Mouse (Mus musculus) heart, embryonic 13.5 days (tissue): ENCODE data around the gene Zdhhc1. TPM values are rescaled to one million over a fixed set of nuclear protein-coding genes. Genes with fewer than 3 reads are reported as not detected.

Experiments
- ATAC-seq: fragments of 200-750 bp; cut with Nextera tagmentation; 2 replicates; pipeline ENCODE4 v1.8.0; 2017; ENCODE audit warnings: moderate TSS enrichment; ENCODE audit not compliant: insufficient number of reproducible peaks, low FRiP score, low TSS enrichment; ENCODE audit errors: extremely low read depth
- H3K27ac ChIP-seq: fragments of 300-500 bp; sonication (generic); replicated peaks from 2 replicates; pipeline ENCODE4 v1.5.1; 2015; ENCODE audit warnings: moderate library complexity, mild to moderate bottlenecking, inconsistent platforms
- H3K27me3 ChIP-seq: fragments of 300-500 bp; sonication (generic); replicated peaks from 2 replicates; pipeline ENCODE4 v1.6.1; 2015; ENCODE audit warnings: mild to moderate bottlenecking, inconsistent platforms
- H3K36me3 ChIP-seq: fragments of 300-500 bp; sonication (generic); 2 replicates; pipeline ENCODE4 v1.6.1; 2015; ENCODE audit warnings: mild to moderate bottlenecking, inconsistent platforms
- H3K4me1 ChIP-seq: fragments of 300-500 bp; sonication (generic); 2 replicates; pipeline ENCODE4 v1.6.1; 2015; ENCODE audit warnings: inconsistent platforms
- H3K4me2 ChIP-seq: fragments of 300-500 bp; sonication (generic); 2 replicates; pipeline ENCODE4 v1.6.1; 2015; ENCODE audit warnings: inconsistent platforms, mild to moderate bottlenecking, moderate library complexity
- H3K4me3 ChIP-seq: fragments of 300-500 bp; sonication (generic); 2 replicates; pipeline ENCODE4 v1.5.1; 2015; ENCODE audit warnings: moderate library complexity, mild to moderate bottlenecking, inconsistent platforms
- H3K9ac ChIP-seq: fragments of 300-500 bp; sonication (generic); 2 replicates; pipeline ENCODE4 v1.6.1; 2015; ENCODE audit warnings: inconsistent platforms, mild to moderate bottlenecking, moderate library complexity
- H3K9me3 ChIP-seq: fragments of 300-500 bp; sonication (generic); 2 replicates; pipeline ENCODE4 v1.6.1; 2016; ENCODE audit warnings: inconsistent platforms
- WGBS: fragments of 180-500 bp; shearing (Covaris S2); methylation state at CpG from one replicate; pipeline ENCODE4 v1.1.7; 2015; ENCODE audit warnings: mixed read lengths; 5-methylcytosine and 5-hydroxymethylcytosine counted together
- polyA plus RNA-seq: library from polyadenylated mRNA; unstranded; fragments of >200 nt; fragmentation: Nextera tagmentation; extraction: Ambion mirVana; gene quantifications from 2 replicates; pipeline ENCODE4 v1.2.1, GENCODE M21; 2015

Zdhhc1 gene
- polyA plus RNA-seq, 1 experiment from 2014 or later: 22.3 TPM

DNA sequence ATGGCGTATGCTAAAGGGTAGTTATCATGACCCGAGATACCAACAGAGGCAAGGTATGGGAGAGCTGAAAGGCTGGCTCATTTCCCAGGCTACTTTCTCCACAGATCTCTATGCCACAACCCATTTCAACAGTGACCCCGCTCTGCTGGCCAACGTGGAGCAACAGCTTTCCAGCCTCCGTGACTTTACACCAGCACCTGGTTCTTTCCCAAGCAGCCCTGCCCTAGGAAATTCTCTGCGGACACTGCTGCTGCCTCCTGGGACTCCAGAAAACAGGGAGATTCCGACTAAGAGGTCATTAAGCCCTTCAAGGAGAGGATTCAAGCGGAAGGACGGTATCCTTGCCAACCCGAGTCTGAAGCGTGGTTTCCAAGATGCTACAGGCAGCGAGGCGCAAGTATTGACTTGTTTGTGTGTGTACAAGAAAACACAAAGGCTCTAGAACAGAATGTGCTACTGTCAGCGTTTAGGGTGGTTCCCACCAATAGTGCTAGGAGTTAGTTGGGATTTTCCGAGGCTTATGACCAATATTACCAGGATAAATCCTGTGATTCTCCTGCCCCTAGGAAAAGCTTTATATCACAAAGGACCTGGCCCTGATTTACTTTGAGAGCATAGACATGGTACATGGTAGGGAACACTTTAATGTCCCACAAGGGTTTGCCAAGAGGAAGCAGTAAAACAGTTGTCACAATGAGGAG, 44.6 kb downstream of the Zdhhc1 start:
- Histone ChIP-seq H3K36me3 (no peaks in the 10 kb centered on the region), H3K27ac (no peak overlapping the region), H3K9ac (no peak overlapping the region), H3K4me2 (no peak overlapping the region), H3K27me3 (peaks cover 3% of the 10 kb centered on the region), H3K4me1 (peaks cover under 1% of the 10 kb centered on the region; the same call in 1 of the 2 replicates), H3K4me3 (no peak overlapping the region), H3K9me3 (no peaks in the 10 kb centered on the region)
- WGBS: 59% methylated on average over 15 of the region's 15 CpGs
- ATAC-seq: no peak

DNA sequence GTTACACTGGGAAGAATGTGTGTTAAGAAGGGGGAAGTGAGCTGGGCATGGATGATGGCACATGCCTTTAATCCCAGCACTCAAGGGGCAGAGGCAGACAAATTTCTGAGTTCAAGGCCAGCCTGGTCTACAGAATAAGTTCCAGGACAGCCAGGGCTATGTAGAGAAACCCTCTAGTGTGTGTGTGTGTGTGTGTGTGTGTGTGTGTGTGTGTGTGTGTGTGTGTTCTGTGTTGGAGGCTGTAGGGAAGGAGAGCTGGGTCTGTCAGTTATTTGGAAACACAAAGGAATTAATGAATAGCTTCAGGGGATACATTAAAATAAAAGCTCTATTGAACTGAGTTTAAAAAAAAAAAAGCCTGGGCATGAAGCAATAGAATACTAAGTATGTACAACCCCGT, 45.7 kb downstream of the Zdhhc1 start:
- Histone ChIP-seq H3K9me3 (no peaks in the 10 kb centered on the region), H3K4me3 (no peak overlapping the region)
- ATAC-seq: no peak

DNA sequence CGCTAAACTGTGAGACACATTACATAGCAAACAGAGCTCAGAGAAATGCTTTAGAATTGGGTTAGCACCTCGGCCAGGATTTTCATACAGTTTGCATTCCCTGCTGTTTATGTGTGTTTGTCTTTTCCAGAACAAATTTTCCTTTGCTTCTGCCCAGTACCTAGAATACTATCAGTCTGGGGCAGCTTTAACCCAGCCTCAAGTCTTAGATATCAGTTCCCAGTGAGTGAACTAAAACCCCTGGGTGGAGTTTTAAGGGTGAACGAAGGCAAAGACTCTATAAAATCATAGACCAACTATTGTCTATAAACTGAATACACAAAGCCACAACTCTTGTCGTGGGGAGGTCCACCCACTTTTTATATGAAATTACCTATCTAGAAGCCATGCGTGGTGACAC, 48.1 kb downstream of the Zdhhc1 start:
- ATAC-seq: no peak
- 71% methylated on average over 5 of the region's 5 CpGs for WGBS

More for the DNA sequence above, 45.7 kb downstream of the Zdhhc1 start:
- H3K27ac ChIP-seq: no peak overlapping the region
- peaks cover 3% of the 10 kb centered on the region for H3K27me3 ChIP-seq
- H3K9ac ChIP-seq: no peak overlapping the region
- no peaks in the 10 kb centered on the region for H3K36me3 ChIP-seq
- peaks cover 3% of the 10 kb centered on the region; the same call in 1 of the 2 replicates for H3K4me1 ChIP-seq
- 77% methylated on average over 1 of the region's 1 CpGs for WGBS
- H3K4me2 ChIP-seq: no peak overlapping the region

DNA sequence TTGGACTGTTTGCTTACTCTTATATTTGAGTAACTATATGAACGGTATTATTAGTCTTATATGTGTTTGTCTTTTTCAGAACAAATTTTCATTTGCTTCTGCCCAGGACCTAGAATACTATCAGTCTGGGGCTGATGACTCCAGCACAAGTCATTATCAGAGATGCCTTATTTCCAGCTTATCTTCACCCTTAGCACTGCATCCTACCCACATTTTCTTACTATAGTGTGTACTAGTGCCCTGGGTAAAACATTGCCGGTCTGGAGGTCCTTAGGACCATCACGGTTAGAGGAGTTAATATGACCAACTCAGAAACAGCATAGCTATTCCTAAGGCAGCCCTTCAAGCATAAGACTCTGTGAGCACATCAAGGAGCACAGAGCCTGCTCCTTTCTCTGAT, 48.5 kb downstream of the Zdhhc1 start:
- no peak overlapping the region for H3K4me2 ChIP-seq
- peaks cover 3% of the 10 kb centered on the region for H3K27me3 ChIP-seq
- no peak overlapping the region for H3K9ac ChIP-seq
- 72% methylated on average over 3 of the region's 3 CpGs for WGBS
- no peaks in the 10 kb centered on the region for H3K36me3 ChIP-seq
- peaks cover 10% of the 10 kb centered on the region for H3K4me1 ChIP-seq
- H3K4me3 ChIP-seq: no peak overlapping the region
- ATAC-seq: no peak
- no peaks in the 10 kb centered on the region for H3K9me3 ChIP-seq
- H3K27ac ChIP-seq: no peak overlapping the region

More for the DNA sequence above, 48.1 kb downstream of the Zdhhc1 start:
- Histone ChIP-seq H3K9ac (no peak overlapping the region), H3K27ac (no peak overlapping the region), H3K27me3 (peaks cover 3% of the 10 kb centered on the region), H3K9me3 (no peaks in the 10 kb centered on the region), H3K36me3 (no peaks in the 10 kb centered on the region), H3K4me1 (peaks cover 10% of the 10 kb centered on the region), H3K4me2 (no peak overlapping the region), H3K4me3 (no peak overlapping the region)

DNA sequence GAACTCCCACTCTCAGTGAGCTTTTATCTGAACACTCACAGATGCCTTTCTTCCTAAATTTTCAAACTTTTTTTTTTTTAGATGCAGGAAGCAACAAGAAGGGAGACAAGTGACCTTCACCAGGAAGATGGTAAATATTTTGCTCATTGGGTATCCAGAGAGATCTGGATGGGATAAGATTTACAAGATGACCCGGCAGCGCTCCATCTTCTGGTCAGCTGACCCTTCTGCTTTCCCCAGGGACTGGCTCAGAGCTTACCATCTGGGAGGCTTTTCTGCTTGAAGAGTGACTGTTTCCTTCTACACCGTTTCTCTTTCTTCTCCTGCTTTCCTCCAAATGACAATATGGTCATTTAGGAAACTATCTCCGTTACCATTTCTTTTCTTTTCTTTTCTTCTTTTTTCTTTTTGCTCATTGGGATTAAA, 50.6 kb downstream of the Zdhhc1 start:
- peak overlapping the region; percentile 31; the same call in 1 of the 2 replicates for H3K4me2 ChIP-seq
- WGBS: 26% methylated on average over 4 of the region's 4 CpGs
- peaks cover 13% of the 10 kb centered on the region for H3K27me3 ChIP-seq
- H3K27ac ChIP-seq: no peak overlapping the region
- H3K4me1 ChIP-seq: peaks cover 10% of the 10 kb centered on the region
- H3K36me3 ChIP-seq: no peaks in the 10 kb centered on the region
- no peak overlapping the region for H3K9ac ChIP-seq
- no peak for ATAC-seq
- no peak overlapping the region for H3K4me3 ChIP-seq
- no peaks in the 10 kb centered on the region for H3K9me3 ChIP-seq

DNA sequence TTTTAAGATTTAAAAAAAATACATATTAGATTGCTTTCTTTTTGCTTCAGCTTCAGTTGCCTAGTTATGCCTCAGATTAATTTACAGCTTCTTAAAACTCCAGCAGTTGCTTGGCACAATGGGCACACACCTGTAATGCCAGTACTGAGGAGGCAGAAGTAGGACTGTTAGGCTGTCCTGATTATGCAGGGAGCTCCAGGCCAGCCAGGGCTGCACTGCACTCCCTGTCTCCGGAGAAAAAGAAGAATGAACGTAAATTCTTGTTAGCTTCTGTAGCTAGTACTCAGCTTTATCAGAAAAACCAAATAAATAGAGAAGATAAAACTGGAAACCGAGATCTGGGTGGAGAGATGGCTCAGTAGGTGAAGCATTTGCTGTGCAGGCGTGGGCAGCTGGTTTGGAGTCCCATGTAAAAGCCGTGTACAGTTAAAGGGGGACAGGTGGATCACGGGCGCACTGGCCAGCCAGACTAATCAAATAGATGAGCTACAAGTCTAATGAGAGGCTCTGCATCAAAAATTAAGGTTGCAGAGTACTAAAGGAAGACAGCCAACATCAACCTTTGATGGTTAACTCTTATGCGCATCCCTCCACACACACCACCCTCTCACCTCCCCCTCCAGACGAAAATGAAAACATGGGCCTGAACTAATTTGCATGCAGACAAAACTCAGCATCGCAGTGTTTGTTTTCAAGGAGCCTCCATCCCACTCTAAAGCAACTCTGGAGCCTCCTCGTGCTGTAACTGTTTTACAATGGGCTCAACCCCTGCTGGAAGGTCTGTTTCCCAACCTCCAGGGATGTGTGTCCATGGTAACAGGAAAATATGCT, 51.2 kb downstream of the Zdhhc1 start:
- peaks cover 13% of the 10 kb centered on the region for H3K27me3 ChIP-seq
- H3K36me3 ChIP-seq: no peaks in the 10 kb centered on the region
- WGBS: 34% methylated on average over 11 of the region's 11 CpGs
- H3K9ac ChIP-seq: no peak overlapping the region
- H3K4me2 ChIP-seq: peak overlapping the region; percentile 31; the same call in 1 of the 2 replicates
- H3K27ac ChIP-seq: no peak overlapping the region
- no peak overlapping the region for H3K4me3 ChIP-seq
- H3K4me1 ChIP-seq: peaks cover 10% of the 10 kb centered on the region
- no peaks in the 10 kb centered on the region for H3K9me3 ChIP-seq
- no peak for ATAC-seq

DNA sequence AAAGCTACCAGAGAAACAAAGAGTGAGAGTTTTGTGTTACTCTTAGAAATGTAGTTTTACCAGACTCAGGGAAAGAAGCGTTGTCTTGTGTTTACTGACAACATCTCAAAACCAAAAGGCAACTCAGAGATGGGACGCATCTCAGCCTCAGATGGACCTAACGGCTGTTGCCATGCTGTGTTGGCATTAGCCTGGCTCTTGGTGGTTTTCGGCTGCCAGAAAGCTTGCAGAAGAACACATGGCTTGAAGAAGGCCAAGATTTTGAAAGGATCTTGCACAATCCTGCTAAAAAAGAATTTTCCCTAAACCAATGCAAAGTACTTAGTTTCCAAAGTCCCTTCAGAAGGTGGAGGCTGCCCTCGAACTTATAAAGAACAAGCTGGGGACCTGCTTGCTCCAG, 54.0 kb downstream of the Zdhhc1 start:
- Histone ChIP-seq H3K4me3 (no peak overlapping the region), H3K9ac (no peak overlapping the region), H3K27me3 (peaks cover 13% of the 10 kb centered on the region), H3K4me2 (no peak overlapping the region), H3K27ac (no peak overlapping the region), H3K9me3 (no peaks in the 10 kb centered on the region), H3K4me1 (peaks cover 12% of the 10 kb centered on the region), H3K36me3 (no peaks in the 10 kb centered on the region)
- ATAC-seq: no peak
- WGBS: 84% methylated on average over 5 of the region's 5 CpGs

DNA sequence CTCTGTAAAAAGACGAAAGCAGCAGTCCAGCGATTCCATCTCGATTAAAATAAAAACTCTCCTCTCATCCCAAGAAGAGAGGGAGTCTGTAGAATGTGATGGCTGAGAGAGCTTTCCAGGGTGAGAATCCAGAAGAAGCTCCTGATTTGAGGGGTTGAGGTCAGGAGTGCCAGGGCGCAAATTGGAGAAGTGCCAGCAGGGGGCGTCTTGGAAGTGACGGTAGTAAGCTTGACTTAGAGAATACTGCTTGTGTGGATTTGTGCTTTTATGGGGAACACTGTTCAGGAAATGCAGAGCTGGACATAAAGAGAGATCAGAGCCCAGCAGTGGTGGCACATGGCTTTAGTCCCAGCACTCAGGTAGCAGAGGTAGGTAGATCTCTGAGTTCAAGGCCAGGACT, 55.3 kb downstream of the Zdhhc1 start:
- no peaks in the 10 kb centered on the region for H3K9me3 ChIP-seq
- ATAC-seq: no peak
- peaks cover 13% of the 10 kb centered on the region for H3K27me3 ChIP-seq
- no peak overlapping the region for H3K27ac ChIP-seq
- WGBS: 6% methylated on average over 6 of the region's 6 CpGs
- H3K9ac ChIP-seq: no peak overlapping the region
- no peaks in the 10 kb centered on the region for H3K36me3 ChIP-seq
- no peak overlapping the region for H3K4me3 ChIP-seq
- H3K4me2 ChIP-seq: no peak overlapping the region
- H3K4me1 ChIP-seq: peaks cover 20% of the 10 kb centered on the region

DNA sequence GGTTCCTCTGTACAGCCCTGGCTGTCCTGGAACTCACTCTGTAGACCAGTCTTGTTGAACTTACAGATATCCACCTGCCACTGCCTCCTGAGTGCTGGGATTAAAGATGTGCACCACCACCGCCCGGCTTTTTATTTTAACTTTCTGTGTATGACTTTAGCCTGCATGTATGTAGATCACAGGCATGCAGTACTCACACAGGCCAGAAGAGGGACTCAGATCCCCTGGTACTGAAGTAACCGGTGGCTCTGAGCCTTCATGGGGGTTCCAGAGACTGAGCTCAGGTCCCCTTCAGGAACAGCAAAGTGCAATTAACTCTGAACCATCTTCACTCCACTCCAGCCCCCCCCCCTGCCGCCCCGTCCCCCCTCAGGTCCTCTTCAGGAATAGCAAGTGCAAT, 57.8 kb downstream of the Zdhhc1 start:
- H3K4me2 ChIP-seq: no peak overlapping the region
- H3K4me1 ChIP-seq: peaks cover 10% of the 10 kb centered on the region
- H3K9me3 ChIP-seq: no peaks in the 10 kb centered on the region
- peaks cover 13% of the 10 kb centered on the region for H3K27me3 ChIP-seq
- H3K9ac ChIP-seq: no peak overlapping the region
- H3K27ac ChIP-seq: no peak overlapping the region
- WGBS: 46% methylated on average over 5 of the region's 5 CpGs
- no peaks in the 10 kb centered on the region for H3K36me3 ChIP-seq
- no peak overlapping the region for H3K4me3 ChIP-seq
- ATAC-seq: no peak

DNA sequence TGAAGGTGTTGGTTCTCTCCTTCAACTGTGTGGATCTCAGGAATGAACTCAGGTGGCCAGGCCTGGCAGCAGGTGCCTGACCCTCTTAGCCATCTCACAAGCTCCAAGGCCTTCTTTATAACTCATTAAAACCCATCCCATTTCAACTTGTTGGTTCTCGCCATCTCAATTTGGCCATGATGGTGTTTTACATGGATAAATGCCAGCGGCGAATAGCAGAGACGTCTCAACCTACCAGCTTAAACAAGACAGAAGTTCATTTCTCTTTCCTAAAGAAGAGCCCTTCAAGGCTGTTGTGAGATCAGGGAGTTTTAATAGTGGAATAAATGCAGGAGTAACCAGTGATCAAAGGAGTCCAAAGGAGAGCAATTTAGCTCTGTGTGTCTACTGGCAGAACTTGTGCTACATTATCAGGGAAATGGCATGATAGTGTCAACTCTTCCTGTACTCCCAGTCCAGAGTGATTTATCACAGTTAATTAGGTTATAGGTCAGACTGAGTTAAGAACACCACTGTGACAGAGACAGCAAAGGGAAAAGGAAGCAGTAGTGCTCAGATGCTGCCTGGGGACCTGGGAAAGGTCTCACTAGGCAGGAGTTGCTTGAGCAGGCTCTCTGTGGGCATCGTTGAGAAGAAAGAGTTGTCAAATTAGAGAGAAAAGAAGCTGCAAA, 59.5 kb downstream of the Zdhhc1 start:
- Histone ChIP-seq H3K27ac (no peak overlapping the region; the same call in 1 of the 2 replicates), H3K27me3 (peaks cover 8% of the 10 kb centered on the region), H3K4me3 (no peak overlapping the region), H3K4me1 (peaks cover 14% of the 10 kb centered on the region), H3K9me3 (no peaks in the 10 kb centered on the region), H3K36me3 (no peaks in the 10 kb centered on the region), H3K9ac (no peak overlapping the region), H3K4me2 (no peak overlapping the region)
- WGBS: 58% methylated on average over 5 of the region's 5 CpGs
- ATAC-seq: no peak

DNA sequence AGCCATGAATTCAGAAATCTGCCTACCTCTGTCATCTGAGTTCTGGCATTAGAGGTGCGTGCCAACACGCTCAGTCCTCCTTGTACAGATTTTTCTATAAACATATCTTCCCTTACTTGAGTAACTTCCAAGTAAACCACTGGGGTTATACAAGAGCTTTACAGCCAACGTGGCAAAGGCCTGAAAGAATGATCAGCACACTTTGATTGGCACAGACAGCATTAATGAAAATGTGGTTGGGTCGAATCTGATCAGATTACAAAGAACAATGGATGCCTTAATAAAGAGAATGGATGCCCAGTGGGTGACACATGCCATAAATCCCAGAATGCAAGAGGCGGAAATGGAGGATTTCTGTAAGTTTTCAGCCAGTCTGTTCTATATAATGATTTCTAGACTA, 60.5 kb downstream of the Zdhhc1 start:
- no peaks in the 10 kb centered on the region for H3K9me3 ChIP-seq
- H3K4me2 ChIP-seq: no peak overlapping the region
- ATAC-seq: no peak
- H3K36me3 ChIP-seq: no peaks in the 10 kb centered on the region
- H3K9ac ChIP-seq: no peak overlapping the region
- no peak overlapping the region for H3K4me3 ChIP-seq
- H3K4me1 ChIP-seq: peaks cover 14% of the 10 kb centered on the region
- H3K27me3 ChIP-seq: peaks cover 4% of the 10 kb centered on the region; the same call in 1 of the 2 replicates
- WGBS: 69% methylated on average over 5 of the region's 5 CpGs
- no peak overlapping the region for H3K27ac ChIP-seq
